Mouse (Mus musculus) gastrocnemius, adult 18-20 months (tissue): Measurements from ENCODE around the gene Ppp1r8. TPM values are rescaled to one million over a fixed set of nuclear protein-coding genes. Genes with fewer than 3 reads are reported as not detected.
"Not testable (repeated sequence)": the region's sequence is repeated elsewhere in the genome, so short reads cannot be mapped to it uniquely, and the experiment has no call there.

Source experiments
- DNase-seq: peaks from one replicate; pipeline ENCODE4 v3.0.0; 2021; ENCODE audit warnings: low spot score
- total RNA-seq, 2 experiments: library from RNA; stranded (reverse); gene quantifications; 2 replicates each; pipeline ENCODE4 v1.2.3; 2021

Ppp1r8 gene
- total RNA-seq, 2 experiments from 2014 or later, result 14.6 to 15.7 TPM

- no peak for DNase-seq
Observed at GRCm38 (mm10) chr4:132807771-132808641, 35.0 kb downstream of the Ppp1r8 start.

DNA sequence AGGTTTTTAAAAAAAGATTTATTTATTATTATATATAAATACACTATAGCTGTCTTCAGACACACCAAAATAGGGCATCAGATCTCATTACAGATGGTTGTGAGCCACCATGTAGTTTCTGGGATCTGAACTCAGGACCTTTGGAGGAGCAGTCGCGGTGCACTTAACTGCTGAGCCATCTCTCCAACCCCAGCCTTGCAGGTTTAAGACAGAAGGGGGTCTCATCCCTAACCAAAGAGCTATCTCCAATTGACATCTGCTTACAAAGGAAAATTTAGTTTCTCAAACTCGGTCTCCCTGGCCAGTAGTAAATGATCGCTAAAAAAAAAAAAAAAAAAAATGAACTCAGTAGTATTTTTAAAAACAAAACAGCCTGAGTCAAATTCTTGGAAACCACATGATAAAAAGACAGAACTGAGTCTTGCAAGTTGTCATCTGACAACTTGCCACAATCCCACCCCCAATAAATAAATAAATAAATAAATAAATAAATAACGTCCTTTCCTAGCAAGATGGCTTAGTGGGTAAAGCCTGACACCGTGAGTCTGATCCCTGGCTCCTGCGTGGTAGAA lies 36.3 kb downstream of the Ppp1r8 start:
- DNase-seq, result no peak

- DNase-seq, result no peak
Observed at GRCm38 (mm10) chr4:132805599-132806197, 37.3 kb downstream of the Ppp1r8 start.

GRCm38 (mm10) chr4:132805146-132805545 lies 37.8 kb downstream of the Ppp1r8 start:
- no peak for DNase-seq

DNA sequence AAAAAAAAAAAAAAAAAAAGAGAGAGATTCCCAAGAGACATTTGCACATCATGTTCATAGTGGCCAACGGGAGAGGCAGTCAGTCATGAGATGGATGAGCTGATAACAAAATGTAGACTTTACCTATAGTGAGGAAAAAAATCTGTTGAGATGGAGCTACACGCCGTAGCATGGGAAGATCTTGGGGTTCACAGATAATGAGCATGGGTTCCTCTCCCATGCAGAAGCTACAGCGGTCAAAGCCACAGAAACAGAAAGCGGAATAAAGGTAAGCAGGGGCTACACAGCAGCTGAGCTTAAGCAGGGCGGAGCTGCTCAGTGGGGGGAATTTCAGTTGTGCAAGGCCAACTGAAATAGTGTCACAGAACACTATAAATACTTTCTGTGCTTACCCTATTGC lies 38.6 kb downstream of the Ppp1r8 start:
- no peak for DNase-seq

DNA sequence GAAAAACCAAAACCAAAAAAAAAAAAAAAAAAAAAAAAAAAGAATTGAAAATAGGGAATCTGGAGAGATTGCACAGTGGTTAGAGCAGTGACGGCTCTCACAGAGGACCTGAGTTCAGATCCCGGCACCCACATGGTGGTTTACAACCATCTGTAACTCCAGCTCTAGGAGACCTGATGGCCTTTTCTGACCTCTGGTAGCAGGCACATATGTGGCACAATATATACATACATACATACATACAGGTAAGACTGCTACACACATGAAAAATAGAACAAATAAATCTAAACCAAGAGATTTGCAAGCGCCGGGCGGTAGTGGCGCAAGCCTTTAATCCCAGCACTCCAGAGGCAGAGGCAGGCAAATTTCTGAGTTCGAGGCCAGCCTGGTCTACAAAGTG lies 39.1 kb downstream of the Ppp1r8 start:
- no peak for DNase-seq

- DNase-seq, result no peak
Observed at GRCm38 (mm10) chr4:132803212-132803611, 39.8 kb downstream of the Ppp1r8 start.

- no peak for DNase-seq
Observed at GRCm38 (mm10) chr4:132802171-132802637, 40.8 kb downstream of the Ppp1r8 start.

DNA sequence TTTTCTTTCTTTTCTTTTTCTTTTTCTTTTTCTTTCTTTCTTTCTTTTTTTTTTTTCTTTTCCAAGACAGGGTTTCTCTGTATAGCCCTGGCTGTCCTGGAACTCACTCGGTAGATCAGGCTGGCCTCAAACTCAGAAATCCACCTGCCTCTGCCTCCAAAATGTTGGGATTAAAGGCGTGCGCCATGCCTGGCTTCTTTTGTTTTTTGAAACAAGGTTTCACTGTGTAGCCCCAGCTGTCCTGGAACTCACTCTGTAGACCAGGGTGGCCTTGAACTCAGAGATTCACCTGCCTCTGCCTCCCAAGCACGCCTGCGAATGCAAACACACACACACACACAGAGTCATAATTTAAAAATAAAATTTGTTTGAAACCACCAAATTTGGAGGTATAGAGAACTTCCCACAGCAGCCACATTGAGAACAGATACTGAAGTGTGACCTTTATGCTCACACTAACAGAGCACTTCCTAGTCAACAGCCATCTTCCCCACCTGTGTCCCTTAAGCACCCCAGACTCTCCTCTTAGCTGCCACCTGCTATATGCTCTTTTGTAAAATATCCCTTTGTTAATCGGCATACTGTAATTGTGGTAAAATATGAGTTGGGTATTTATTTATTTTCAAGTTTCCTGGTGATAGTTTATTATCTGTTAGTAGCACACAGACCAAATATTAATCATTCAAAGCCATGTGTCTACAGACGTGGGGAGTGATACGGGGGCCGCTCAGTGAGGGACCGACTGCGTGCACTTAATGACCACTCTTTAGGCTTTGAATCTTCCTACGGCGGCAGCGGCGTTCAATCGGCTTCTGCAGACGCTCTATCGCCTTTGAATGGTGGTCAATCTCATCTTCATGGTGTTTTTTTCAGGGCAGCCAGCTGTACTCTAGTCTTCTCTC lies 41.5 kb downstream of the Ppp1r8 start:
- no peak for DNase-seq

DNA sequence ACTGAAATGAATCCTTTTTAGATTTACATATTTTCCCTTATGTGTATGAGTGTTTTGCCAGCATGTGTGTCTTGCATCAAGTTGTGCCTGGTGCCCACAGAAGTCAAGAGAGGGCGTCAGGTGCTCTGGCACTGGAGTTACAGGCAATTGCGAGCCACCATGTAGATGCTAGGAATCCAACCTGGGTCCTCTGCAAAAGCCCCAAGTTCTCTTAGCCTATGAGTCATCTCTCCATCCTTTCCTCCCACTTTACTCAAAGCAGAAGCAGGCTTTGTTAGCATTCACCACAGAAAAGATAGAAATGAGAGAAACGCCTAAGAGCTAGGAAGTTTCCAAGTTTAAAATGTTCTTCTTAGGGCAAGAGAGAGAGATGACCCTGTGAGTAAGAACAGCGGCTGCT lies 43.1 kb downstream of the Ppp1r8 start:
- DNase-seq, result no peak

DNA sequence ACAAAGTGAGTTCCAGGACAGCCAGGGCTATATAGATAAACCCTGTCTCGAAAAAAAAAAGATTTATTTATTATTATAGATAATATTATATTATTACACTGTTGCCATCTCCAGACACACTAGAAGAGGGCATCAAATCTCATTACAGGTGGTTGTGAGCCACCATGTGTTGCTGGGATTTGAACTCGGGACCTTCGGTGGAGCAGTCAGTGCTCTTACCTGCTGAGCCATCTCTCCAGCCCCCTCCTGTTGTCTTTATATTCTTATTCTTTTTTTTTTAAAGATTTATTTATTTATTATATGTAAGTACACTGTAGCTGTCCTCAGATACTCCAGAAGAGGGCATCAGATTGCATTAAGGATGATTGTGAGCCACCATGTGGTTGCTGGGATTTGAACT lies 44.3 kb downstream of the Ppp1r8 start:
- not testable (repeated sequence) for DNase-seq

DNA sequence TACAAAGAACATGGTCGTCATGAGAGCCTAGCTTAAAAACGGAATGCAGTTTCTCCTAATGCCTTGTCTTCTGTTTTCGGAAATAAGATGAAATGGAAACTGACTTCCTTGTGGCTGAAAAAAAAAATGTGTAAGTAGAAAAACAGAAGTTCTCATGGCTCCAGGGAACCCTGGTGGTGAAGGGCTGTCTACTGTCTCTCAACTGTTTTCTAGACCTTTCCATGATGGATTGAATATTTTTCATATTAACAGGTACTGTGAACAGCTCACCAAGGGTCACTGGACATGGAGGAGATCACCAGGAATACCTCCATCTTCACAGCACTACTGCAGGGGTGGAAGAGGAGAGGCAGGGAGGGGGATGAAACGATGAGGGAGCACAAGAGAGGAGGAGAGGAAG lies 44.9 kb downstream of the Ppp1r8 start:
- no peak for DNase-seq

DNA sequence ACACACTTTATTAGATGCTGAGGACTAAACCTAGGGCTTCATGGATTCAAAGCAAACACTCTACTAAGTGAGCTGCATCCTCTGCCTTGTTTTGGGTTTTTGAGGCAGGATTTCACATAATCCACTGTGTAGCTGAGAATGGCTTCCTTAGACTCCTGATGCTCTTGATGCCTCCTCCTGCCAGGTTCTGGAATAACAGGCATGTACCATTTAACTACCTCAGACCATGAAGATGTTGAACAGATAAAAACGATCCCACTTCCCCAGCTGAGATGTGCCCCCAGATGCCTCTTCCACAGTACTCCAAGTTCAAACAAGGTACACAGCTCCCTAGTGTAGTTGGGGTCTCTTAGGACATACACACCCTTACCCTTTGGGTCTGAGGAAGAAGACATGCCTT lies 45.5 kb downstream of the Ppp1r8 start:
- DNase-seq, result no peak

GRCm38 (mm10) chr4:132796196-132796886 lies 46.6 kb downstream of the Ppp1r8 start, which contains the start of gene Themis2:
Gene Themis2 (minus strand): TSS chr4:132796387.
- peak; percentile 69 for DNase-seq

DNA sequence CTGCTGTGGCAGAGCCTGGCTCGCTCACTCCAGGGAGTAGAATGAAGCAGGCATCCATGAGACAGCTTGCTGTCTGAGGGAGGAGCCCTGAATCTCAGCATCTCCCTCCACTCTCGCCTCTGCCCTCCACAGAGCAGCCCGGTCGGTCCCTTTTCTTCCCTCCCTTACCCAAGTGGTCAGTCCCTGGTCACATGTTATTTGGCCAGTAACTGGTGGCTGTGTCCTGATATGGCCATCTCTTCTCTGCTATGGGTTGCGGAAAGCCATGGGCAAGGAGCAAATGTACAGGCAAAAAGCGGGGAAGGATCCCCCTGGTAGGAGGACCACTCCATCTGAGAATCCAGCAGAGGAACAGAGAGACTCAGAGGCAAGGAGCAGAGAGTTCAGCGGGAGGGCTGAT lies 47.8 kb downstream of the Ppp1r8 start:
- no peak for DNase-seq

DNA sequence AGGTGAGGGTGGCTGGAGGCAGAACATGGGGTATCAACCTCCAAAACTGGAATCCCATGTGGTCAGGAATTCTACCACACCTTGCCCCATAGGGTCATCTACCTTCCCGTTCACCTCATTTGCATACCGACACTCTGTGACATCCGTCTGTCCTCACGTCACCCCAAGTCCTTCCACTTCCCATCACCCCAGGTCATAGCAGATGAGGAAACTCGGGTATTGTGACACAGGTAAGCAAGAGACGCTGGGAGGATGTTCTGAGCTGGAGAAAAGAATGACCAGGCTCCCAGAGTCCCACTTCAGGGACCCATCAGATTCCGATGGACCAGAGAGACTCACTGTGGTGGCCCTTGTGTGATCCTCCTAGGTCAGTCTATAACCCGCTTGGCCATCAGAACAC lies 48.2 kb downstream of the Ppp1r8 start:
- DNase-seq, result no peak

DNA sequence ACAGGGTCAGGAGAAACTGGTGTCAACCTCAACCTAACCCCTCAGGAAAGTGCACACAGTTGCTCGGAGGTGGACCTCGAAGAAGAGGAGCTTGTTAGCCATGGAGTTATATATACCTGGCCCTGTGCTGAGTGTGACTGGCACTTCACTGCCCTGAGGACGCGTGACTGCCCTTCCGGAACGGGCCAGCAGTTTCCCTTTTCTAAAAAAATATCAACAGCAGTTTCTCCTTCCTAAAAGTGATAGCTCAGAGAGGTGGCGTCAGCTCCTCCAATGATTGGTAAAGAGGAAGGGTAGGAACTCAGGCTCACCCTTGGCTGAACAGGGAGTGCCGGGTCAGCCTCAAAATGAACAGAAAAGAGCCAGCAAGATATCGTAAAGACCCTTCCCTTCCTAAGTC lies 48.9 kb downstream of the Ppp1r8 start:
- DNase-seq, result no peak

- not testable (repeated sequence) for DNase-seq
Observed at GRCm38 (mm10) chr4:132793322-132794004, 49.5 kb downstream of the Ppp1r8 start.

- DNase-seq, result no peak
Observed at GRCm38 (mm10) chr4:132789731-132790130, 53.2 kb downstream of the Ppp1r8 start.

GRCm38 (mm10) chr4:132785228-132785627 lies 57.7 kb downstream of the Ppp1r8 start:
- no peak for DNase-seq
